Comparison of ENCODE assay signal across 11 mouse cellular contexts in genomic region chr8:122712411-122713156, GRCm38 (mm10). TPM values are rescaled to one million over a fixed set of nuclear protein-coding genes. Genes with fewer than 3 reads are reported as not detected.
DNase-seq lines count a peak whose midpoint lies in the region; ATAC-seq and TF ChIP-seq lines count a peak whose summit lies in the region.
"Had no signal": no experiment of that assay in that cellular context is flagged by ENCODE, and none has a peak within 500 bp of the region (broad histone marks: within the 10 kb centered on the region; RNA-seq: fewer than 3 reads in every experiment).

No protein-coding gene starts in this region.

- H3K4me2 ChIP-seq in liver, embryonic 12.5 days, result peak overlapping the region; percentile 48
- H3K4me2 ChIP-seq in forebrain, embryonic 12.5 days, result no peak overlapping the region
- H3K4me2 ChIP-seq: forebrain, embryonic 13.5 days had no signal

- peaks cover 54% of the 10 kb centered on the region for H3K4me1 ChIP-seq in liver, embryonic 12.5 days
- peaks cover 13% of the 10 kb centered on the region for H3K4me1 ChIP-seq in forebrain, embryonic 12.5 days

- peaks cover 91% of the 10 kb centered on the region for H3K27me3 ChIP-seq in liver, embryonic 12.5 days (replicated peaks)
- H3K27me3 ChIP-seq in forebrain, embryonic 12.5 days, result peaks cover 15% of the 10 kb centered on the region; the same call in 1 of the 2 replicates

- H3K27ac ChIP-seq in gastrocnemius, adult 2 months, result peak overlapping the region; percentile 79
- peak overlapping the region; percentile 71 for H3K27ac ChIP-seq in liver, embryonic 12.5 days
- H3K27ac ChIP-seq in forebrain, embryonic 12.5 days, result no peak overlapping the region
- H3K27ac ChIP-seq: forebrain, embryonic 13.5 days had no signal

- no peaks in the 10 kb centered on the region for H3K36me3 ChIP-seq in liver, embryonic 12.5 days
- H3K36me3 ChIP-seq in forebrain, embryonic 12.5 days (replicated peaks), result no peaks in the 10 kb centered on the region

- 41% methylated on average over 12 of the region's 12 CpGs for WGBS in liver, embryonic 12.5 days (ENCODE audit: insufficient replicate concordance)
- 78% methylated on average over 12 of the region's 12 CpGs for WGBS in forebrain, embryonic 12.5 days

- TF ChIP-seq CTCF in gastrocnemius, adult 2 months (IDR thresholded peaks at IDR 0.05), result no peak

- no peak overlapping the region for H3K4me3 ChIP-seq in gastrocnemius, adult 2 months
- no peak overlapping the region for H3K4me3 ChIP-seq in liver, embryonic 12.5 days
- no peak overlapping the region for H3K4me3 ChIP-seq in forebrain, embryonic 12.5 days (replicated peaks)
- H3K4me3 ChIP-seq: forebrain, embryonic 13.5 days had no signal

- ATAC-seq in liver, embryonic 12.5 days, result no peak; the same call in 1 of the 2 replicates
- no peak for ATAC-seq in forebrain, embryonic 12.5 days (ENCODE audit: low FRiP score)
- no peak for ATAC-seq in erythroid progenitor cell, adult 5-6 weeks (replicated peaks; ENCODE audit: low FRiP score, poor library complexity, severe bottlenecking)
- ATAC-seq: forebrain, embryonic 13.5 days; intestine, postnatal 0 days had no signal

- DNase-seq in gastrocnemius, adult 2 months, result no peak
- DNase-seq in gastrocnemius, adult 18-20 months (ENCODE audit: low spot score), result no peak
- DNase-seq in left cerebral cortex, postnatal 4 days, result peak; percentile 47
- no peak for DNase-seq in left cerebral cortex, postnatal 36 days (ENCODE audit: low spot score in 2 of 2)
- DNase-seq in thymus, postnatal 14 days, result peak; percentile 87
- DNase-seq: cerebellum, adult 11 months had no signal

- peak overlapping the region; percentile 49 for H3K9ac ChIP-seq in liver, embryonic 12.5 days
- no peak overlapping the region for H3K9ac ChIP-seq in forebrain, embryonic 12.5 days
- H3K9ac ChIP-seq: forebrain, embryonic 13.5 days had no signal

- intact Hi-C loops in gastrocnemius, adult 2 months (cut with DNase I), result no loop called here
- intact Hi-C loops in left cerebral cortex, postnatal 4 days (cut with DNase I), result no loop called here
- intact Hi-C loops in left cerebral cortex, postnatal 36 days (cut with DNase I), result no loop called here

- no peaks in the 10 kb centered on the region for H3K9me3 ChIP-seq in liver, embryonic 12.5 days (replicated peaks)
- H3K9me3 ChIP-seq in forebrain, embryonic 12.5 days, result no peaks in the 10 kb centered on the region
- H3K9me3 ChIP-seq: forebrain, embryonic 13.5 days had no signal

RNA-seq across cellular contexts. Expression of gene Cbfa2t3, which starts 13.7 kb away (rescaled TPM):
- total RNA-seq in gastrocnemius, adult 2 months (2021), result 10 to 100 TPM; 18.8 to 23.4 TPM
- total RNA-seq in gastrocnemius, adult 18-20 months (2021), result 10 to 100 TPM; 16.1 to 25.9 TPM
- total RNA-seq in left cerebral cortex, postnatal 4 days (2021), result 10 to 100 TPM; 20.7 to 20.8 TPM
- 10 to 100 TPM; 26.2 to 37.5 TPM for total RNA-seq in left cerebral cortex, postnatal 36 days (2021)
- polyA plus RNA-seq in liver, embryonic 12.5 days (2016; fragmentation: Nextera tagmentation; extraction: Ambion mirVana), result 7.7 and 8.0 TPM in 2 replicates
- 12.2 and 12.4 TPM in 2 replicates for polyA plus RNA-seq in forebrain, embryonic 12.5 days (2016; fragmentation: Nextera tagmentation; extraction: Ambion mirVana)
- 4.0 and 16.8 TPM in 2 replicates for total RNA-seq in erythroid progenitor cell, adult 5-6 weeks (2015; ENCODE audit: low replicate concordance)
- 1.5 and 7.6 TPM in 2 replicates for total RNA-seq in erythroid progenitor cell, adult 5-6 weeks (2017; ENCODE audit: low replicate concordance)

Comparison
In these comparisons a context has a peak if more than half of its experiments do, and no peak if none do; other contexts are left out.
1. DNase-seq: peak in left cerebral cortex, postnatal 4 days (single experiment) and thymus, postnatal 14 days (single experiment); none in gastrocnemius, adult 2 months (single experiment), gastrocnemius, adult 18-20 months (single experiment) and left cerebral cortex, postnatal 36 days (0 of 2).